Mouse (Mus musculus) C2C12 (cell line): Measurements from ENCODE around the gene Isoc2a. TPM values are rescaled to one million over a fixed set of nuclear protein-coding genes. Genes with fewer than 3 reads are reported as not detected.

Experiments used
- H3K27me3 ChIP-seq: one replicate; pipeline ENCODE4 v1.6.1; 2011; ENCODE audit not compliant: control insufficient read depth, insufficient read depth, insufficient read length
- H3K36me3 ChIP-seq: one replicate; pipeline ENCODE4 v1.6.1; 2011; ENCODE audit not compliant: control insufficient read depth, insufficient read depth
- H3K4me3 ChIP-seq: one replicate; pipeline ENCODE4 v1.5.1; 2011; ENCODE audit warnings: mild to moderate bottlenecking, control low read depth; ENCODE audit not compliant: poor library complexity, insufficient read depth, severe bottlenecking
- H3K79me2 ChIP-seq: one replicate; pipeline ENCODE4 v1.6.1; 2011; ENCODE audit not compliant: control insufficient read depth, insufficient read depth
- H3K79me3 ChIP-seq: one replicate; pipeline ENCODE4 v1.6.1; 2011; ENCODE audit warnings: low read depth, control low read depth
- H3ac ChIP-seq: one replicate; pipeline ENCODE3; 2011; ENCODE audit warnings: low read depth; ENCODE audit not compliant: control insufficient read depth, insufficient read length
- CEBPB ChIP-seq: IDR thresholded peaks from one replicate; pipeline ENCODE4 v1.6.1; 2011; ENCODE audit warnings: low read depth, mild to moderate bottlenecking, control low read depth, moderate library complexity
- CTCF ChIP-seq: IDR thresholded peaks from one replicate; pipeline ENCODE4 v1.5.1; 2011; ENCODE audit not compliant: control insufficient read depth, insufficient read depth, insufficient read length
- FOSL1 ChIP-seq: IDR thresholded peaks from one replicate; pipeline ENCODE4 v1.8.0; 2011; ENCODE audit warnings: mild to moderate bottlenecking, low read length; ENCODE audit not compliant: poor library complexity, insufficient read depth, severe bottlenecking
- MAX ChIP-seq: IDR thresholded peaks from one replicate; pipeline ENCODE4 v1.6.1; 2011; ENCODE audit warnings: mild to moderate bottlenecking, control low read depth
- MYOD1 ChIP-seq: IDR thresholded peaks from one replicate; pipeline ENCODE4 v1.6.1; 2011; ENCODE audit warnings: low read depth; ENCODE audit not compliant: control insufficient read depth, insufficient read length
- MYOG ChIP-seq: IDR thresholded peaks from one replicate; pipeline ENCODE4 v1.6.1; 2011; ENCODE audit not compliant: control insufficient read depth, insufficient read length; ENCODE audit errors: extremely low read depth
- USF1 ChIP-seq: IDR thresholded peaks from one replicate; pipeline ENCODE4 v1.6.1; 2011; ENCODE audit warnings: low read depth, mild to moderate bottlenecking, control low read depth, moderate library complexity
- long read RNA-seq, 2 experiments: library from polyadenylated mRNA; unstranded; transcript quantifications; one replicate each; pipeline ENCODE4 v2.0.0; 2019 to 2020
- polyA plus RNA-seq: library from polyadenylated mRNA; unstranded; fragments of >200 nt; fragmentation: generic; extraction: Trizol; gene quantifications from one replicate; pipeline ENCODE4 v1.2.1, GENCODE M21; 2012; ENCODE audit warnings: missing spikeins

Isoc2a gene
- polyA plus RNA-seq: 3.7 TPM
- long read RNA-seq, experiment 1: 0 reads
- long read RNA-seq, experiment 2: 0 reads

- no peaks in the 10 kb centered on the region for H3K36me3 ChIP-seq
These were observed at the start of gene Isoc2a for GRCm38 (mm10) chr7:4876753-4877221. Isoc2a (plus strand) TSS chr7:4877153.

GRCm38 (mm10) chr7:4830476-4830875 is 46.5 kb upstream of the Isoc2a start:
- Histone ChIP-seq H3K79me2 (no peaks in the 10 kb centered on the region), H3K27me3 (peaks cover 24% of the 10 kb centered on the region), H3K4me3 (no peak overlapping the region), H3K36me3 (no peaks in the 10 kb centered on the region), H3K79me3 (no peaks in the 10 kb centered on the region), H3ac (no peak overlapping the region)
- no peak for TF ChIP-seq MAX
- TF ChIP-seq MYOD1: no peak
- no peak for TF ChIP-seq MYOG
- TF ChIP-seq USF1: no peak
- TF ChIP-seq CTCF: no peak
- no peak for TF ChIP-seq FOSL1
- no peak for TF ChIP-seq CEBPB

More at GRCm38 (mm10) chr7:4876753-4877221, at the start of gene Isoc2a:
- H3K79me2 ChIP-seq: no peaks in the 10 kb centered on the region
- no peaks in the 10 kb centered on the region for H3K27me3 ChIP-seq
- H3ac ChIP-seq: peak within 1 kb of the TSS; percentile 31
- no peak for TF ChIP-seq CEBPB
- TF ChIP-seq USF1: no peak
- TF ChIP-seq MAX: no peak
- TF ChIP-seq MYOG: no peak
- TF ChIP-seq FOSL1: no peak
- TF ChIP-seq MYOD1: no peak
- no peak for TF ChIP-seq CTCF
- H3K4me3 ChIP-seq: no peak within 1 kb of the TSS
- H3K79me3 ChIP-seq: no peaks in the 10 kb centered on the region

- Histone ChIP-seq H3K4me3 (no peak overlapping the region), H3ac (no peak overlapping the region), H3K79me2 (no peaks in the 10 kb centered on the region), H3K27me3 (peaks cover 42% of the 10 kb centered on the region), H3K36me3 (no peaks in the 10 kb centered on the region), H3K79me3 (no peaks in the 10 kb centered on the region)
- TF ChIP-seq MYOG (no peak), MAX (no peak)
These were observed 41.2 kb upstream of the Isoc2a start for GRCm38 (mm10) chr7:4835631-4836327.

- TF ChIP-seq FOSL1: no peak
- TF ChIP-seq CTCF: no peak
- no peak for TF ChIP-seq MAX
- TF ChIP-seq USF1: no peak
- no peak for TF ChIP-seq CEBPB
- no peak for TF ChIP-seq MYOD1
- TF ChIP-seq MYOG: no peak
- peaks cover 41% of the 10 kb centered on the region for H3K27me3 ChIP-seq
- H3K4me3 ChIP-seq: no peak overlapping the region
These were observed 40.6 kb upstream of the Isoc2a start for GRCm38 (mm10) chr7:4836351-4836792.

GRCm38 (mm10) chr7:4837639-4838038 is 39.3 kb upstream of the Isoc2a start:
- Histone ChIP-seq H3K36me3 (no peaks in the 10 kb centered on the region), H3K4me3 (no peak overlapping the region), H3K27me3 (peaks cover 51% of the 10 kb centered on the region), H3K79me3 (no peaks in the 10 kb centered on the region), H3ac (no peak overlapping the region), H3K79me2 (no peaks in the 10 kb centered on the region)
- TF ChIP-seq FOSL1: no peak
- no peak for TF ChIP-seq USF1
- TF ChIP-seq CEBPB: no peak
- TF ChIP-seq CTCF: no peak
- TF ChIP-seq MYOD1: no peak
- TF ChIP-seq MYOG: no peak
- no peak for TF ChIP-seq MAX

More at GRCm38 (mm10) chr7:4836351-4836792, 40.6 kb upstream of the Isoc2a start:
- Histone ChIP-seq H3K79me2 (no peaks in the 10 kb centered on the region), H3K79me3 (no peaks in the 10 kb centered on the region), H3K36me3 (no peaks in the 10 kb centered on the region), H3ac (no peak overlapping the region)

- Histone ChIP-seq H3K36me3 (no peaks in the 10 kb centered on the region), H3K79me3 (no peaks in the 10 kb centered on the region), H3K27me3 (peaks cover 47% of the 10 kb centered on the region), H3ac (no peak overlapping the region), H3K79me2 (no peaks in the 10 kb centered on the region), H3K4me3 (no peak overlapping the region)
- no peak for TF ChIP-seq CEBPB
- TF ChIP-seq MYOG: no peak
- no peak for TF ChIP-seq USF1
These were observed 34.9 kb upstream of the Isoc2a start for GRCm38 (mm10) chr7:4842077-4842476.
